Mouse (Mus musculus): ENCODE results near the gene 1700020D05Rik.

Gene 1700020D05Rik

GRCm38 (mm10) chr19:5455568-5455967 is 48.0 kb downstream of the 1700020D05Rik start:
- CTCF ChIA-PET, result no interaction called here

GRCm38 (mm10) chr19:5455037-5455436 is 48.5 kb downstream of the 1700020D05Rik start:
- CTCF ChIA-PET, result no interaction called here
